Mouse (Mus musculus): ENCODE measurements around the gene Kif21b.
A peak's percentile ranks its signal among the peaks of the same experiment; 100 is the strongest.

Gene Kif21b

GRCm38 (mm10) chr1:136130951-136131558 lies at the start of gene Kif21b:
Kif21b (plus strand) TSS chr1:136131389.
- peak; percentile 54 for DNase-seq (ENCODE audit: low spot score)

GRCm38 (mm10) chr1:136085988-136086685 lies 45.1 kb upstream of the Kif21b start:
- DNase-seq (ENCODE audit: low spot score): no peak

- DNase-seq (ENCODE audit: low spot score): no peak
These were observed 41.6 kb upstream of the Kif21b start for GRCm38 (mm10) chr1:136089368-136090165.

GRCm38 (mm10) chr1:136093726-136094125 lies 37.5 kb upstream of the Kif21b start:
- no peak for DNase-seq (ENCODE audit: low spot score)

- no peak for DNase-seq (ENCODE audit: low spot score)
These were observed 36.4 kb upstream of the Kif21b start for GRCm38 (mm10) chr1:136094807-136095206.

- DNase-seq (ENCODE audit: low spot score): no peak
These were observed 29.1 kb upstream of the Kif21b start for GRCm38 (mm10) chr1:136102094-136102493.

GRCm38 (mm10) chr1:136102551-136102950 lies 28.6 kb upstream of the Kif21b start:
- DNase-seq (ENCODE audit: low spot score): no peak

- DNase-seq (ENCODE audit: low spot score): no peak
These were observed 28.2 kb upstream of the Kif21b start for GRCm38 (mm10) chr1:136102981-136103380.

GRCm38 (mm10) chr1:136103696-136104095 lies 27.5 kb upstream of the Kif21b start:
- no peak for DNase-seq (ENCODE audit: low spot score)

GRCm38 (mm10) chr1:136104741-136105140 lies 26.4 kb upstream of the Kif21b start:
- DNase-seq (ENCODE audit: low spot score): no peak

GRCm38 (mm10) chr1:136109464-136109863 lies 21.7 kb upstream of the Kif21b start:
- DNase-seq (ENCODE audit: low spot score): no peak

- no peak for DNase-seq (ENCODE audit: low spot score)
These were observed 15.0 kb upstream of the Kif21b start for GRCm38 (mm10) chr1:136116183-136116582.

GRCm38 (mm10) chr1:136117069-136117468 lies 14.1 kb upstream of the Kif21b start:
- no peak for DNase-seq (ENCODE audit: low spot score)

GRCm38 (mm10) chr1:136118875-136119274 lies 12.3 kb upstream of the Kif21b start:
- no peak for DNase-seq (ENCODE audit: low spot score)

GRCm38 (mm10) chr1:136119571-136120262 lies 11.5 kb upstream of the Kif21b start:
- no peak for DNase-seq (ENCODE audit: low spot score)

- DNase-seq (ENCODE audit: low spot score): no peak
These were observed 11.0 kb upstream of the Kif21b start for GRCm38 (mm10) chr1:136120263-136120603.

- no peak for DNase-seq (ENCODE audit: low spot score)
These were observed 10.4 kb upstream of the Kif21b start for GRCm38 (mm10) chr1:136120785-136121184.

- DNase-seq (ENCODE audit: low spot score): no peak
These were observed 9.2 kb upstream of the Kif21b start for GRCm38 (mm10) chr1:136122030-136122429.

GRCm38 (mm10) chr1:136126159-136126765 lies 4.9 kb upstream of the Kif21b start:
- DNase-seq (ENCODE audit: low spot score): no peak

GRCm38 (mm10) chr1:136126895-136127294 lies 4.3 kb upstream of the Kif21b start:
- DNase-seq (ENCODE audit: low spot score): no peak

- DNase-seq (ENCODE audit: low spot score): no peak
These were observed 3.3 kb upstream of the Kif21b start for GRCm38 (mm10) chr1:136127856-136128255.

- no peak for DNase-seq (ENCODE audit: low spot score)
These were observed 2.8 kb upstream of the Kif21b start for GRCm38 (mm10) chr1:136128416-136128815.
